Mouse (Mus musculus) hindbrain, embryonic 14.5 days (tissue): Measurements from ENCODE around the gene Lingo1. TPM values are rescaled to one million over a fixed set of nuclear protein-coding genes. Genes with fewer than 3 reads are reported as not detected.

Experiments
- ATAC-seq: fragments of 200-750 bp; cut with Nextera tagmentation; 2 replicates; pipeline ENCODE4 v1.8.0; 2017; ENCODE audit warnings: moderate number of reproducible peaks, mild to moderate bottlenecking, moderate TSS enrichment, moderate library complexity; ENCODE audit not compliant: low FRiP score
- DNase-seq: peaks from one replicate; pipeline ENCODE4 v3.0.0-alpha.2; 2015; ENCODE audit warnings: low spot score
- H3K27ac ChIP-seq: fragments of 300-500 bp; sonication (generic); 2 replicates; pipeline ENCODE4 v1.5.1; 2014; ENCODE audit warnings: mild to moderate bottlenecking, moderate library complexity
- H3K27me3 ChIP-seq: fragments of 300-500 bp; sonication (generic); 2 replicates; pipeline ENCODE4 v1.6.1; 2014; ENCODE audit warnings: mild to moderate bottlenecking, low read length, mixed read lengths; ENCODE audit not compliant: control insufficient read depth, insufficient read depth
- H3K36me3 ChIP-seq: fragments of 300-500 bp; sonication (generic); replicated peaks from 2 replicates; pipeline ENCODE4 v1.6.1; 2014; ENCODE audit not compliant: control insufficient read depth, insufficient read depth
- H3K4me1 ChIP-seq: fragments of 300-500 bp; sonication (generic); replicated peaks from 2 replicates; pipeline ENCODE4 v1.6.1; 2014; ENCODE audit warnings: antibody characterized with exemption, low read length, mixed read lengths; ENCODE audit not compliant: control insufficient read depth, insufficient read depth
- H3K4me2 ChIP-seq: fragments of 300-500 bp; sonication (generic); replicated peaks from 2 replicates; pipeline ENCODE4 v1.6.1; 2014; ENCODE audit warnings: mild to moderate bottlenecking, moderate library complexity
- H3K4me3 ChIP-seq: fragments of 300-500 bp; sonication (generic); replicated peaks from 2 replicates; pipeline ENCODE4 v1.5.1; 2014; ENCODE audit warnings: mild to moderate bottlenecking, low read length
- H3K9ac ChIP-seq: fragments of 300-500 bp; sonication (generic); 2 replicates; pipeline ENCODE4 v1.6.1; 2014
- H3K9me3 ChIP-seq: fragments of 300-500 bp; sonication (generic); 2 replicates; pipeline ENCODE4 v1.6.1; 2016; ENCODE audit warnings: low read length; ENCODE audit not compliant: control insufficient read depth
- WGBS: fragments of 180-500 bp; shearing (Covaris S2); extraction: QIAGEN DNeasy Blood & Tissue Kit; methylation state at CpG from one replicate; pipeline ENCODE4 v1.1.7; 2014; 5-methylcytosine and 5-hydroxymethylcytosine counted together
- polyA plus RNA-seq: library from polyadenylated mRNA; unstranded; fragments of >200 nt; fragmentation: Nextera tagmentation; extraction: Ambion mirVana; gene quantifications from 2 replicates; pipeline ENCODE4 v1.2.1, GENCODE M21; 2014

The Lingo1 gene
- polyA plus RNA-seq: 57.3 and 65.9 TPM in 2 replicates

DNA sequence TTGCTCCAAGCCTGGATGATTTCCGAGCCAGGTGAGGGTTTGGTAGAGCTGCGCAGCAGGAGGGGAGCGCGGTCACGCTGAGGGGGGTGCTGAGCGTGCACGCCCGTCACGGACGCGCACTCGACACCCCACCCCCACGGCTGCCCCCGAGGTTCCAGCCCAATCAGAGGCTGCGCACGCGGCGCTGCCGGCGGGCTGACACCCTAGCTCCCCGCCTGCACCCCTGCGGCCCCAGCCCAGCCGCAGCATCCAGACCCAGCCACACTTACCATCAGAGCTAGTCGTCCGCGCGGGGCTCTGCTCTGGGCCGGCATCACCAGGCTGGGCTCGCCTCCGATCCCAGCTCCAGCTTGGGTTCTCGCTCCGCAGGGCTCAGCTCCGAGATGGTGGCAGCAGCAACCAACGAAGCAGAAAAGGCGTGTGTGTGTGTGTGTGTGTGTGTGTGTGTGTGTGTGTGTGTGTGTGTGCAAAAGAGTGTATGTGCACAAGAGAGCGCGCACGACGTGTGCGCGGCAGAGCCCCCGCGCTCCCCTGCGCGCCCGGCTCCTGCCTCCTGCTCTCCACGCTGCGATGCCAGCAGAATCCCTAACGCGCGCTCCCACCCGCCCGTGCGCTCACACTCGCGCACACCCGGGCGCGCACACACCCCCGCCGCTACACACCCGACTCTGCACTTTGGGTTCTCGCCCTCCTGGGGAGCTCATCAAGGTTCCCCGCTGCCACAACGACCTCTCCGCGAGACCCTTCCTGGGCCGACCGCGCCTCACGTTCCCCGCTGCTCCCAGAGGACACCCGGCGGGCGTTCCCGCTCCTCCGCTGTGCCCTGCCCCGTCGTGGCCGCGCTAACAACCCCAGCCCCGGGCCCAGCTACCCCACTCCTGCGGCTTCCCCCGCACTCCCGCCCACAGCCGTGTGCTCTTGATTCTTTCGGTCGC, at the start of gene Lingo1:
TSS of gene Lingo1 (minus strand) at position 748 of the 935 bp plus-strand sequence.
- peaks cover 56% of the 10 kb centered on the region for H3K27me3 ChIP-seq
- peak within 1 kb of the TSS; percentile 59 for H3K4me3 ChIP-seq
- H3K9ac ChIP-seq: peak within 1 kb of the TSS; percentile 77
- WGBS: under 1% methylated on average over 72 of the region's 88 CpGs
- no peaks in the 10 kb centered on the region for H3K9me3 ChIP-seq
- peak; percentile 79 for ATAC-seq
- peak within 1 kb of the TSS; percentile 87 for H3K4me2 ChIP-seq
- peak; percentile 74 for DNase-seq
- no peaks in the 10 kb centered on the region for H3K36me3 ChIP-seq
- H3K4me1 ChIP-seq: 0 out of 2 replicates have a peak, but pooled peaks cover 12% of the 10 kb centered on the region
- H3K27ac ChIP-seq: peak within 1 kb of the TSS; percentile 87

DNA sequence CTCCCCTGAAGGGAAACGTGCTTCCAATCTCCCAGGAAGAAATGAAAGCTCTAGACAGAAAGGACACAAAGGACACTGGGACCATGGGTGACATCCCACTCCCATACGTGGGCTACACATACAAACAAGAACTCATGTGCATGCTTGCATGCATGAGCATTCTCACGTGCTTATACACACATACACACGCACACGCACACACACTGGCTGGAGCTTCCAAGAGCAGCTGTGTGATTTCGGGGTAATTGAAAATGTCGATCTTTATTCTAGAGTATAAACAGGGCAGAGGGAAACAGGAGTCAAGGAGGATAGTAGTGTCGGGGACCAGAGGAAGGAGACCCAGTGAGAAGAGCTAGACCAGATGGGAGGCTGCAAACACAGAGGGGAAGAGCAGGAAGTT, 48.4 kb upstream of the Lingo1 start:
- Histone ChIP-seq H3K4me2 (no peak overlapping the region), H3K9ac (no peak overlapping the region), H3K36me3 (no peaks in the 10 kb centered on the region), H3K4me3 (no peak overlapping the region), H3K9me3 (no peaks in the 10 kb centered on the region), H3K27me3 (no peaks in the 10 kb centered on the region), H3K27ac (peak overlapping the region; percentile 72; the same call in 1 of the 2 replicates), H3K4me1 (peaks cover 32% of the 10 kb centered on the region)
- 46% methylated on average over 8 of the region's 8 CpGs for WGBS
- ATAC-seq (no peak), DNase-seq (peak; percentile 54)

DNA sequence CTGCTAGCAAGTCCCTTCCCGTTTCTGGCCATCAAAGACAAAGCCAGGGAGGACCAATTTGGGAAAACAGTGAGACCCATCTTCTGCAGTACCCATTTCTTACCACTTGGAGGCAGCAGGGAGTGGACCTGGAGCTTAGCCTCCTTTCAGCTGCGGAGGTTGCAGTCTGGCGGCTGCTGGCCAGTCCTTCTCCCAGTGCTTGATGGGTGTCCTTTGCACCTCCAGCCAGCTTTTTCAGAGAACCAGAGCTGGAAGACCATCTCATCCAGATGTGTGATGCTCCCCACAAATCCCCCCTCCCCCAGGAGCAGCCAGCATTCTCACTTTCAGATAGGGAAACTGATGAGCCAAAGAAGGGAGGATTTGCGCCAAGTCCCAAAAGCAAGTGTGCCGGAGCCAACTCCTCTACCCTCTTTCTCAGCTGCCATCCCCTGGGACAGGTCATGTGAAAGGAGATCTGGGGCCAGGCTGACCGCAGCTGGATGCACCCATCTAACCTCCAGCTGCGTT, 47.5 kb upstream of the Lingo1 start:
- ATAC-seq (no peak), DNase-seq (peak; percentile 81)
- Histone ChIP-seq H3K9ac (no peak overlapping the region), H3K9me3 (no peaks in the 10 kb centered on the region), H3K27me3 (no peaks in the 10 kb centered on the region), H3K36me3 (no peaks in the 10 kb centered on the region), H3K4me1 (peaks cover 32% of the 10 kb centered on the region), H3K27ac (peak overlapping the region; percentile 72; the same call in 1 of the 2 replicates), H3K4me2 (no peak overlapping the region), H3K4me3 (no peak overlapping the region)
- 34% methylated on average over 7 of the region's 7 CpGs for WGBS

DNA sequence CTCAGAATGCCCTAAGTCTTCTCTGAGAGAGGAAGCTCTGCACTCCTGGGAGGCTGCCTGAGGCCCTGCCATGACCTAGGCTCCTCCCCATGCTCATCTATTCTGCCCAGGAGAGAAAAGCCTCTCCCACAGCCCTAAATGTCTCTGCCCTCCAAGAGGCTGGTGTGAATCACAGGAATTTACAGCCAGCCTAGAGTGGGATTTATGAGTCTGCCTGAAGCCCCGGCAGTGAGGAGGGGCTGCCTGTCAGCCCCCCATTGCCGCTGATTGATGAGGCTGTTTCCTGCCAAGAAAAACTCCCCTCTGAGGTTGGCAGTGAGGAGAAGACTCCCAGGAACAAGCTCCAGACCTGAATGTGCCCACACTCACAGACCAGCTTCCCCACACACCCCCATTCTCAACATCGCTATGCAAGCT, 46.0 kb upstream of the Lingo1 start:
- WGBS: 27% methylated on average over 3 of the region's 3 CpGs
- DNase-seq (peak; percentile 62), ATAC-seq (peak; percentile 34; the same call in 1 of the 2 replicates)
- no peak overlapping the region for H3K4me2 ChIP-seq
- H3K4me3 ChIP-seq: no peak overlapping the region
- H3K9ac ChIP-seq: no peak overlapping the region
- peaks cover 32% of the 10 kb centered on the region for H3K4me1 ChIP-seq
- H3K27me3 ChIP-seq: no peaks in the 10 kb centered on the region
- peak overlapping the region; percentile 28; the same call in 1 of the 2 replicates for H3K27ac ChIP-seq
- H3K9me3 ChIP-seq: no peaks in the 10 kb centered on the region
- no peaks in the 10 kb centered on the region for H3K36me3 ChIP-seq

DNA sequence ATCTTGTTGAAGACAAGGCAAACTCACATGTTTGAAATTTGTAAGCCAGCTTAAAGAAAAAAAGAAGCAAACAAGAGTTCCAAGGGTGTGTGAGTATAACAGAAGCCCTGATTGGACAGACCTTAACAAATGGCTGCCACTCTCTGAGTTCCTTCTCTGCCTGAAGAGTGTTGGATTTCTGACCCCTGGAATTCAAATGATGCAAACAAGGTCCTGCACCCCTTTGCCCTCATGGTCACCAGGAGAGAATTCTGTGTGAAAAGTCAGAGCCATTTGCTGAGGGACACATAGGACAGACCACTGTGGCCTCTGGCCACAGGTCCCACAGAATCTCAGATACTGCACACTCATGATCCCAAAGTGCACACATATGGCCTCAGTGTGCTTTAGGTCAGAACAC, 45.6 kb upstream of the Lingo1 start:
- H3K36me3 ChIP-seq: no peaks in the 10 kb centered on the region
- no peaks in the 10 kb centered on the region for H3K27me3 ChIP-seq
- H3K4me3 ChIP-seq: no peak overlapping the region
- H3K9me3 ChIP-seq: no peaks in the 10 kb centered on the region
- peak overlapping the region; percentile 6; the same call in 1 of the 2 replicates for H3K27ac ChIP-seq
- no peak for DNase-seq
- ATAC-seq: no peak
- peaks cover 32% of the 10 kb centered on the region for H3K4me1 ChIP-seq
- H3K4me2 ChIP-seq: no peak overlapping the region
- H3K9ac ChIP-seq: no peak overlapping the region

DNA sequence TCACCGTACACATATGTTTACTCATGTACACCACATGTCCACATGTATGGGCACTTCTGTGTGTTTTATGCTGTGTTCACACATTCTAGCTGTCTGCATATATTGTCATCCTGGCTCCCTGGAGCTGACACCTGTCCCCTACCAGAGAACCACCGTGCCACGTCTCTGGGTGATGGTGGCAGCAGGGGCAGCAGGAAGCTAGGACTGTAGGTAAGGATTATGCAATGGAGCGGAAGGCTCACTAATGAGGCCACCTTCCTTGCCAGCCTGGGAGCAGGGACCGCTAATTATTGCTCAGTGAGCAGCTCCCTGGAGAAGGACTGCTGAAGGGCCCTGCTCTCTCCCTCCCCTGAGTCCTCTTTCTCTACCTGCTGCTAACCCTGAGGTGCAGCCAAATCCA, 44.5 kb upstream of the Lingo1 start:
- peaks cover 32% of the 10 kb centered on the region for H3K4me1 ChIP-seq
- no peak for ATAC-seq
- no peak overlapping the region for H3K4me2 ChIP-seq
- no peak overlapping the region for H3K9ac ChIP-seq
- 62% methylated on average over 5 of the region's 5 CpGs for WGBS
- H3K27me3 ChIP-seq: no peaks in the 10 kb centered on the region
- H3K9me3 ChIP-seq: no peaks in the 10 kb centered on the region
- H3K36me3 ChIP-seq: no peaks in the 10 kb centered on the region
- DNase-seq: no peak
- no peak overlapping the region for H3K27ac ChIP-seq
- H3K4me3 ChIP-seq: no peak overlapping the region

DNA sequence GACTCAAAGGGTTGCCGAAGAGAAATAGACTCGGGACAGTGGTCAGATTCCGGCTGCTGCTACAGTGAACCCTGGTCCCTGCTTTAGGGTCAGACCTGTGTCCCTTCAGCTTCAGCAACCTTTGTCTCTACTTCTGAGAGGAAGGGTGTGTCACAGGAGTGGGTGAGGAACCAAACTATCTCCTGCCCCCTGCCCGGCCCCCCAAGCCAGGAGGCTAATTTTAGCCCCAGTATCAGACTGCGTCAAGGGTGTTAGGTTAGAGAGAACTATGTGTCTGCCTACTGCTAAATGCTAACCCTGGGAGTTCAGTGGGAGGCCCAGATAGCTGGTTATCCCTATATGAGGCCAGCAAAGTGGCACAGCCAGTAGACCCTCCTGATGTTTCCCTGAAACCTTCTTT, 38.9 kb upstream of the Lingo1 start:
- WGBS: 84% methylated on average over 5 of the region's 5 CpGs
- no peak for ATAC-seq

DNA sequence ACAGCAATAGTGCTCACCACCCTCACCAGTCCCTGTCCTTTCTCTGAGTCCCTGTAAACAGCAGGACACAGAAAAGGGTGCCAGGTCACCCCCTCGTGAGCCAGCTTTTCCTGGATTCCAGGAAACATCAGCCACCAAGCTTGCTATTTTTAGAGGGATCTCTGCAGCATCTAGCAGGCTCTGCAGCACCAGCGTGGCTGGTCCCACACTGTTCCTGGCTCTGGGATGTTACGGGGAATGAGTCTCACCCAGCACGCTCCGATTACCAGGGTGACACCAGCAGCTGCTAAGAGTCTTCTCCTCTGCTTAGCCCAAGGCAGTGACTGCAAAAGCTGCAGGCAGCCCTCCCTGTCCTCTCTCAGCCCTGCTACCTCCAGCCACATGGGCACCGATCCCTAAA, 36.6 kb upstream of the Lingo1 start:
- H3K27me3 ChIP-seq: no peaks in the 10 kb centered on the region
- ATAC-seq: no peak
- no peak overlapping the region for H3K9ac ChIP-seq

More for the DNA sequence above, 38.9 kb upstream of the Lingo1 start:
- Histone ChIP-seq H3K4me2 (no peak overlapping the region), H3K27me3 (no peaks in the 10 kb centered on the region), H3K4me1 (peaks cover 21% of the 10 kb centered on the region), H3K9ac (no peak overlapping the region), H3K36me3 (no peaks in the 10 kb centered on the region), H3K4me3 (no peak overlapping the region), H3K9me3 (no peaks in the 10 kb centered on the region), H3K27ac (no peak overlapping the region)
- DNase-seq: no peak

DNA sequence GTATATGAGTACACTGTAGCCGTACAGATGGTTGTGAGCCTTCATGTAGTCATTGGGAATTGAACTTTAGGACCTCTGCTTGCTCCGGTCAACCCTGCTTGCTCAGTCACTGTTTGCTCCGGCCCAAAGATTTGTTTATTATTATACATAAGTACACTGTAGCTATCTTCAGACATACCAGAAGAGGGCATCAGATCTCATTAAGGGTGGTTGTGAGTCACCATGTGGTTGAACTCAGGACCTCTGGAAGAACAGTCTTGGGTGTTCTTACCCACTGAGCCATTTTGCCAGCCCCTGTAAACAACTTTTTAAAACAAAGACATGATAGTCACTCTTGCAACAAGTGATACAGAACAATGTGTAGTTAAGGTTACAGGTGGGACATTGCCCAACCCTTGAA, 35.6 kb upstream of the Lingo1 start:
- WGBS: 88% methylated on average over 3 of the region's 3 CpGs
- ATAC-seq: no peak
- peaks cover 30% of the 10 kb centered on the region for H3K4me1 ChIP-seq
- H3K4me3 ChIP-seq: no peak overlapping the region
- no peaks in the 10 kb centered on the region for H3K27me3 ChIP-seq
- H3K4me2 ChIP-seq: no peak overlapping the region
- no peak overlapping the region for H3K9ac ChIP-seq
- no peak overlapping the region for H3K27ac ChIP-seq
- no peak for DNase-seq
- no peaks in the 10 kb centered on the region for H3K36me3 ChIP-seq
- no peaks in the 10 kb centered on the region for H3K9me3 ChIP-seq

More for the DNA sequence above, 36.6 kb upstream of the Lingo1 start:
- H3K36me3 ChIP-seq: no peaks in the 10 kb centered on the region
- no peaks in the 10 kb centered on the region for H3K9me3 ChIP-seq
- no peak overlapping the region for H3K4me3 ChIP-seq
- no peak for DNase-seq
- no peak overlapping the region for H3K4me2 ChIP-seq
- peaks cover 29% of the 10 kb centered on the region for H3K4me1 ChIP-seq
- WGBS: 31% methylated on average over 6 of the region's 6 CpGs
- H3K27ac ChIP-seq: no peak overlapping the region
